Mouse (Mus musculus): ENCODE measurements around the gene Tigar.

The Tigar gene

GRCm38 (mm10) chr6:127109402-127109930 lies at the start of gene Tigar:
TSS of gene Tigar (minus strand) at chr6:127109557.
- peak; percentile 90 to 93 for DNase-seq (ENCODE audit: low spot score in 2 of 2)

DNA sequence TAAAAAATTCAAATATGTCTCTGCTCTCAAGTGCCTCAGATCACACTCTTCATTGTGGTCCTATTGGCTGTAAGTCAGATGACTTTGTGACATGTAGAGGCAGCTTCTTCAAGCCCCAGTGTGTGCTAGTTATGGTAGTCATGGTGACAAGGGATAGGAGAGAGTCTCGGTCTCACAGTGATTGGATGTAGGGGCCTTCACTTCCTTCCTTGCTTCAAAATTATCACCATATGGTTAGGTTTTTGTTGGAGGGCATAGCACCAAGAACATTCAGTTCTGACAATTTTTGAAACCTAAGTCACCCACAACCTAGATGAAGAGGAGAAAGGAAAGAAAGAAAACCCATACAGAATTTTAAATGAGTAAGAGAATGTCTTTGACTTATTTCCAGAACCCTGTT lies 48.0 kb upstream of the Tigar start:
- no peak for DNase-seq (ENCODE audit: low spot score in 2 of 2)

DNA sequence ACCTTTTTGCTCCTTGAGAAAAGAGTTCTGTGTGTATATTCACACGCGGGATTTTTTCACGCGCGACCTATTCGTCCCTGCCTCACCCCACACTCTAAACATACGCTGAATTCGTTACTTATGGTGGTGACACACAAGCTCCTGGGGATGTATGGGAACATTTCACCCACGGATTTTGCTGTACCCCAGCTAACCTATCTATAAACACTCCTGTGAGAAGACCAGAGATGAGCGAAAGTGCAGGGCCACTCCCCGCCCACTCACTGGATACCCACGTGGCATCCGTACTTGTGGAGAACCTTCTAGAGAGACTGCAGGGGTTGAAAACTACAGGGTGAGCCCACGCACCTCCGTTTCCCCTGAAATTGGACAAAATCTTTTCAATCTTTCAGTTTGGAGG lies 46.1 kb upstream of the Tigar start:
- no peak for DNase-seq (ENCODE audit: low spot score in 2 of 2)

DNA sequence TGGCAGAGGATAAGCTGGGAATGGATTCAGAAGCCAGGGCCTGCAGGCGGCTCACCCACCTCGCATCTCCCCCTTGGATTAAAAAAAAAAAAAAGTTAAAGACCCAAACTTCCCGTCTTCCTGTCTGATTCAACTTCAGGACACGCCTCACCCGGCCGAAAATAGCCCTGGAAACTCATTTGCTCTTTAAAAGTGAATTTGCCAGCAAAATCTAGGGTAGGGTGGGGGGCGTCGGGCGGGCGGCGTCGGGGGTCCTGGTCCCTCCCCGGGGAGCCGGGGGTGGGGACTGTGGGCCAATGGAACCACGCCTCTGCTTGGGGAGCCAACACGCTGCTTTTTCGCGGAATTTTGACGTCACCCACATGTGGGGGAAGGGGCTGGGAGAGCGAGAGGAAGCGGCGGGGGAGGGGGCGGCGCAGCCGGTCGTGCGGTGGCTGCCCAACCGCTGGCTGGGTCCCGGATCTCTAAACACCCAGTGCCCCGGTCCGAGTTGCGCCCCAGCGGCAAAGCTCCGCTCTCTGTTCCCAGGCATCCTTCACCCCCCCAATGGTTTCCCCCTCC lies 45.4 kb upstream of the Tigar start:
- no peak for DNase-seq (ENCODE audit: low spot score in 2 of 2)

GRCm38 (mm10) chr6:127153972-127154707 lies 44.8 kb upstream of the Tigar start:
- DNase-seq (ENCODE audit: low spot score in 2 of 2): no peak

- DNase-seq (ENCODE audit: low spot score in 2 of 2): no peak
These were observed 44.0 kb upstream of the Tigar start for GRCm38 (mm10) chr6:127153296-127153800.

GRCm38 (mm10) chr6:127152106-127152951 lies 43.0 kb upstream of the Tigar start, which contains the start of gene Ccnd2:
TSS of gene Ccnd2 (minus strand) at chr6:127152193.
- peak in 1 of 2 experiments; percentile 66 for DNase-seq (ENCODE audit: low spot score in 2 of 2)

- DNase-seq (ENCODE audit: low spot score in 2 of 2): no peak
These were observed 42.3 kb upstream of the Tigar start for GRCm38 (mm10) chr6:127151565-127152105.

DNA sequence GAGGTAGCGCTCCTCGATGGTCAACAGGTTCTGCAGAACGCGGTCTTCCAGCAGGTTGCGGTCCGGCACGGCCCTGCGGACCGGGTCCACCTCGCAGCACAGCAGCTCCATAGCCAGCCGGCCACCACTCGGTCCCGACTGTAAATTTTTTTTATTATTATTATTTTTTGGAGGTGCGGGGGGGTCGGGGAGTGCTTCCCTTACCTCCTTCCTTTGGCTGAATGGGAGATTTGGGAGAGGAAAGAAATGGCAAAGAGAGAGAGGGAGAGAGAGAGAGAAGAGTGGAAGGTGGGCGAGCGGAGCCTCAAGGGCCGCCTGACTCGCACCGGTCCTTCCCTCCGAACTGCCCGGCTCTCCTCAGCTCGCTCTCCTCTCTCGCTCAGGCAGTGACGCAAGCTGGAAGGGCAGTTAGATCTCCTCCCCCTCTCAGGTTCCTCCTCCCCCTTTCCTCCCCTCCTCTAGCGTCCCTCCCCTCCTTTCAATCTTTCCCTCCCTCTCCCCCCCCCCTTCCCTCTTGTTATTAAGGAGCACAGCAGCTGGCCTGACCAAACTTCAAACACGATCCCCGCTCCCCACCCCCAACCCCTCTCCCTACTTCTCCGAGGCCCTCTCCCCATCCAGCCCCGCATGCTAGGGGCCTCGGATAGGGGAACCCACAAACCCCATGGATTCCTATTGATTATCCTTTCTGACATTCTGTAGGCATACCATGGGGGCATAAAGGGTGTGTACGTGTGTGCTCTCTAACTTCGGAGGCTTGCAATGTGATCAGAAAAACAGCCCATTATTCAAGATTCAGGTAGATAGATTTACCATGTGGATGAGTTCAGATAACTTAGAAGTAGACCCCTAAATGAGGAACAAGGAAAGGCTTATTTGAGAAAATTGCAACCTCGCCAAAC lies 41.6 kb upstream of the Tigar start:
- no peak for DNase-seq (ENCODE audit: low spot score in 2 of 2)

GRCm38 (mm10) chr6:127149944-127150662 lies 40.7 kb upstream of the Tigar start:
- DNase-seq (ENCODE audit: low spot score in 2 of 2): no peak

DNA sequence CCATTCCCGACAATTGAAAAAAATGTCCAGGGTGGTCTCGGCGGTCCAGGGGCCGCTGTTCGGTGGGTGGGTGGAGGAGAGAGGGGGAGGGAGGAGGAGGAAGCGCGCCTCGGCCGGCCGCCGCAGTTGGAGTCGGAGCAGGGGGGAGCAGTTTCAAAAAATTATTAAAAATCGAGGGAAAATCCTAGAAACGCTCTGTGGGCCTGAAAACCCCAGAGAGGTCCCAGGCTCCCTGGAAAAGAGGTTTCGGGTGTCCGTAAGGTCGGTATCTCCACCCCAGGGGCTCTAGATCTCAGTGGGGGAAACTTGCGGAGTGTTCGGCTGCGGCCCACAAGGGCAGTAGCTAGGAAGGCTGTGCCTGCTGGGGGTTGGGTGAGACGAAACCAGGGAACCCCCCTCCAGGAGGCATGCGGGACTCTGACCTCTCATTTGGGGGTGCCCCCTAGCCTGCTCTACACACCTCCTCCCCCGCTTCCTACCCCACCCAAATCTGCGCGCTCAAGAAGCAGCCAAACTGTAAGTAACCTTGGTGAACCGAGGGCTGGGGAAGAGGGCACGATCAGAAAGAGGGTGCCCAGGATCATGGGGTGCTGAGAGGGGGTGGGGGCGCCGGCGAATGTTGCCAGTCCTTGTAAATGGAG lies 40.1 kb upstream of the Tigar start:
- DNase-seq (ENCODE audit: low spot score in 2 of 2): no peak

GRCm38 (mm10) chr6:127148526-127149302 lies 39.4 kb upstream of the Tigar start:
- no peak for DNase-seq (ENCODE audit: low spot score in 2 of 2)

- peak; percentile 76 to 80 for DNase-seq (ENCODE audit: low spot score in 2 of 2)
These were observed 38.3 kb upstream of the Tigar start for GRCm38 (mm10) chr6:127147665-127148064.

GRCm38 (mm10) chr6:127146322-127146947 lies 37.1 kb upstream of the Tigar start:
- no peak for DNase-seq (ENCODE audit: low spot score in 2 of 2)

- DNase-seq (ENCODE audit: low spot score in 2 of 2): no peak
These were observed 36.3 kb upstream of the Tigar start for GRCm38 (mm10) chr6:127145464-127146190.

- DNase-seq (ENCODE audit: low spot score in 2 of 2): no peak
These were observed 34.4 kb upstream of the Tigar start for GRCm38 (mm10) chr6:127143576-127144288.

DNA sequence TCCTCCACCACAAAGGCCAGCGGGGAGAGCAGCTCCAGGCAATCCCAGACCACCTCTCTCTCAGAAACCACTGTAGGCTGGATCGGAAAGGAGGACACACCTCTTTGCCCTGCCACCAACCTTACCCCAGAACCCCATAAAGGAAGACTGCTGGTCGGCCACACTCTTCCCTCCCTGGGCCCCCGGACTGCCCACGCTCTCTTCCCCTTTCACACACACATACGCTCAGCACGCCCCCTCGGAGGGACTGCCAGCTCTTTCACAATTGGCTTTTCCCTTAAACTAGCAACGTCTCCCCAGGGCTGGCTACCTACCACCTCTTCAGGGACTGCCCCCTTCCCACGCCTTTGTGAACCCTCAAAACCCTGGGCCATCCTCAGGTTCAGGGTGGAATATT lies 33.8 kb upstream of the Tigar start:
- DNase-seq (ENCODE audit: low spot score in 2 of 2): no peak
